Mouse (Mus musculus) heart, embryonic 14.5 days (tissue): ENCODE data around the gene Bahcc1. TPM values are rescaled to one million over a fixed set of nuclear protein-coding genes. Genes with fewer than 3 reads are reported as not detected.

Experiments
- ATAC-seq: fragments of 200-750 bp; cut with Nextera tagmentation; 2 replicates; pipeline ENCODE4 v1.8.0; 2017; ENCODE audit warnings: low read depth, moderate TSS enrichment; ENCODE audit not compliant: insufficient number of reproducible peaks, insufficient read depth, low FRiP score
- H3K27ac ChIP-seq, 2 experiments: fragments of 200-500 bp in 1 of 2; fragments of 300-500 bp in 1 of 2; sonication (generic) in 1 of 2; replicated peaks in 1 of 2; 2 replicates each; pipeline ENCODE4 v1.5.1; 2012 to 2014; ENCODE audit warnings: low read depth in 2 of 2, low read length in 2 of 2, control low read depth in 1 of 2, mild to moderate bottlenecking in 1 of 2, mixed read lengths in 1 of 2; ENCODE audit not compliant: control insufficient read depth in 1 of 2, insufficient read depth in 1 of 2
- H3K27me3 ChIP-seq: fragments of 300-500 bp; sonication (generic); 2 replicates; pipeline ENCODE4 v1.6.1; 2014; ENCODE audit warnings: mild to moderate bottlenecking, low read length, control low read depth; ENCODE audit not compliant: control insufficient read depth, insufficient read depth
- H3K36me3 ChIP-seq: fragments of 300-500 bp; sonication (generic); 2 replicates; pipeline ENCODE4 v1.6.1; 2014; ENCODE audit warnings: mild to moderate bottlenecking, control low read depth, low read length, mixed read lengths; ENCODE audit not compliant: control insufficient read depth, insufficient read depth
- H3K4me1 ChIP-seq, 2 experiments: fragments of 200-500 bp in 1 of 2; fragments of 300-500 bp in 1 of 2; sonication (generic) in 1 of 2; 2 replicates each; pipeline ENCODE4 v1.6.1; 2012 to 2014; ENCODE audit warnings: low read length in 2 of 2, control low read depth in 1 of 2, mixed read lengths in 1 of 2; ENCODE audit not compliant: control insufficient read depth in 2 of 2, insufficient read depth in 2 of 2
- H3K4me2 ChIP-seq: fragments of 300-500 bp; sonication (generic); 2 replicates; pipeline ENCODE4 v1.6.1; 2014; ENCODE audit warnings: mild to moderate bottlenecking, low read length
- H3K4me3 ChIP-seq, 2 experiments: fragments of 200-500 bp in 1 of 2; fragments of 300-500 bp in 1 of 2; sonication (generic) in 1 of 2; 2 replicates each; pipeline ENCODE4 v1.5.1; 2012 to 2014; ENCODE audit warnings: low read length in 2 of 2, mild to moderate bottlenecking in 2 of 2, control low read depth in 1 of 2, low read depth in 1 of 2, moderate library complexity in 1 of 2; ENCODE audit not compliant: control insufficient read depth in 1 of 2, insufficient read depth in 1 of 2
- H3K9ac ChIP-seq: fragments of 300-500 bp; sonication (generic); 2 replicates; pipeline ENCODE4 v1.6.1; 2014; ENCODE audit warnings: mild to moderate bottlenecking, low read length
- H3K9me3 ChIP-seq: fragments of 300-500 bp; sonication (generic); 2 replicates; pipeline ENCODE4 v1.6.1; 2016; ENCODE audit warnings: low read length, control low read depth; ENCODE audit not compliant: control insufficient read depth
- WGBS: fragments of 180-500 bp; shearing (Covaris S2); extraction: QIAGEN DNeasy Blood & Tissue Kit; methylation state at CpG from one replicate; pipeline ENCODE4 v1.1.7; 2014; 5-methylcytosine and 5-hydroxymethylcytosine counted together
- polyA plus RNA-seq: library from polyadenylated mRNA; unstranded; fragments of >200 nt; fragmentation: Nextera tagmentation; extraction: Ambion mirVana; gene quantifications from 2 replicates; pipeline ENCODE4 v1.2.1, GENCODE M21; 2014

Bahcc1 gene
- polyA plus RNA-seq, 1 experiment from 2014 or later, result 9.1 TPM

- Histone ChIP-seq H3K9me3 (no peaks in the 10 kb centered on the region), H3K27me3 (no peaks in the 10 kb centered on the region), H3K4me3 (no peak overlapping the region), H3K4me1 (peaks cover 67 to 84% of the 10 kb centered on the region in 2 experiments), H3K36me3 (no peaks in the 10 kb centered on the region), H3K4me2 (no peak overlapping the region), H3K27ac (no peak overlapping the region), H3K9ac (no peak overlapping the region)
- ATAC-seq, result no peak
- 55% methylated on average over 10 of the region's 10 CpGs for WGBS
Measured at GRCm38 (mm10) chr11:120256543-120256942, 23.8 kb downstream of the Bahcc1 start.

GRCm38 (mm10) chr11:120256981-120257820 is 24.5 kb downstream of the Bahcc1 start:
- H3K27me3 ChIP-seq, result no peaks in the 10 kb centered on the region
- no peak overlapping the region for H3K4me3 ChIP-seq
- H3K9me3 ChIP-seq, result no peaks in the 10 kb centered on the region
- no peak overlapping the region for H3K27ac ChIP-seq
- no peak for ATAC-seq
- 73% methylated on average over 10 of the region's 10 CpGs for WGBS
- peaks cover 66 to 84% of the 10 kb centered on the region in 2 experiments for H3K4me1 ChIP-seq
- H3K4me2 ChIP-seq, result no peak overlapping the region
- no peaks in the 10 kb centered on the region for H3K36me3 ChIP-seq
- no peak overlapping the region for H3K9ac ChIP-seq

- Histone ChIP-seq H3K9me3 (no peaks in the 10 kb centered on the region), H3K36me3 (no peaks in the 10 kb centered on the region), H3K9ac (no peak overlapping the region), H3K4me1 (peaks cover 65 to 84% of the 10 kb centered on the region in 2 experiments), H3K4me3 (no peak overlapping the region), H3K27me3 (no peaks in the 10 kb centered on the region), H3K4me2 (no peak overlapping the region), H3K27ac (no peak overlapping the region)
- no peak for ATAC-seq
- WGBS, result 95% methylated on average over 13 of the region's 13 CpGs
Measured at GRCm38 (mm10) chr11:120257911-120258310, 25.2 kb downstream of the Bahcc1 start.

GRCm38 (mm10) chr11:120258896-120259689 is 26.3 kb downstream of the Bahcc1 start:
- H3K27me3 ChIP-seq, result no peaks in the 10 kb centered on the region
- no peaks in the 10 kb centered on the region for H3K9me3 ChIP-seq
- ATAC-seq, result no peak
- 56% methylated on average over 12 of the region's 12 CpGs for WGBS
- no peak overlapping the region for H3K27ac ChIP-seq
- no peak overlapping the region for H3K9ac ChIP-seq
- no peak overlapping the region for H3K4me3 ChIP-seq
- H3K36me3 ChIP-seq, result no peaks in the 10 kb centered on the region
- peaks cover 68 to 84% of the 10 kb centered on the region in 2 experiments for H3K4me1 ChIP-seq
- no peak overlapping the region for H3K4me2 ChIP-seq

- Histone ChIP-seq H3K27ac (no peak overlapping the region), H3K4me1 (peaks cover 59 to 82% of the 10 kb centered on the region in 2 experiments), H3K27me3 (no peaks in the 10 kb centered on the region), H3K9ac (no peak overlapping the region), H3K4me3 (no peak overlapping the region), H3K9me3 (no peaks in the 10 kb centered on the region), H3K36me3 (no peaks in the 10 kb centered on the region), H3K4me2 (no peak overlapping the region)
- no peak for ATAC-seq
- WGBS, result 74% methylated on average over 25 of the region's 25 CpGs
Measured at GRCm38 (mm10) chr11:120259792-120260768, 27.3 kb downstream of the Bahcc1 start.

GRCm38 (mm10) chr11:120260769-120261150 is 28.0 kb downstream of the Bahcc1 start:
- Histone ChIP-seq H3K27ac (peak overlapping the region in 1 of 2 experiments; percentile 84; a peak in 2 of 4 replicates), H3K4me3 (no peak overlapping the region), H3K9ac (no peak overlapping the region), H3K4me1 (peaks cover 54 to 76% of the 10 kb centered on the region in 2 experiments), H3K27me3 (no peaks in the 10 kb centered on the region), H3K9me3 (no peaks in the 10 kb centered on the region), H3K4me2 (peak overlapping the region; percentile 23; the same call in 1 of the 2 replicates), H3K36me3 (no peaks in the 10 kb centered on the region)
- ATAC-seq, result no peak
- WGBS, result 81% methylated on average over 6 of the region's 6 CpGs
